Mouse (Mus musculus) CD4-positive naive resting alpha-beta T cell, adult 57 days (primary cell): ENCODE measurements around the gene Mtpn. TPM values are rescaled to one million over a fixed set of nuclear protein-coding genes. Genes with fewer than 3 reads are reported as not detected.

Experiments
- total RNA-seq: library from RNA; stranded (reverse); gene quantifications from one replicate; pipeline ENCODE4 v1.2.4, GENCODE M21; 2023

Mtpn gene
- total RNA-seq: 77.6 TPM

GRCm38 (mm10) chr6:35539304-35540009 is at the start of gene Mtpn:
Gene Mtpn (minus strand): TSS chr6:35539888.

Other genes with a start within 250 kb of the Mtpn start
- not detected for gene Slc13a4, start 231.8 kb downstream of the Mtpn start, total RNA-seq
- not detected for gene Fam180a, start 213.7 kb downstream of the Mtpn start, total RNA-seq